Mouse (Mus musculus) G1E (cell line): ENCODE measurements around the gene Ksr1. TPM values are rescaled to one million over a fixed set of nuclear protein-coding genes. Genes with fewer than 3 reads are reported as not detected.

Source experiments
- ATAC-seq: 2 replicates; pipeline ENCODE4 v1.8.0; 2016; ENCODE audit warnings: mild to moderate bottlenecking; ENCODE audit not compliant: insufficient number of reproducible peaks, poor library complexity, low FRiP score, severe bottlenecking; ENCODE audit errors: extremely low read depth
- DNase-seq: peaks from one replicate; pipeline ENCODE4 v3.0.0; 2012; ENCODE audit warnings: low spot score
- H3K27me3 ChIP-seq: 2 replicates; pipeline ENCODE4 v1.6.1; 2012; ENCODE audit warnings: mild to moderate bottlenecking, low read length, inconsistent platforms; ENCODE audit not compliant: insufficient read depth
- H3K36me3 ChIP-seq: replicated peaks from 2 replicates; pipeline ENCODE3; 2012; ENCODE audit warnings: mild to moderate bottlenecking, inconsistent platforms
- H3K4me1 ChIP-seq: 2 replicates; pipeline ENCODE4 v1.6.1; 2012; ENCODE audit warnings: low read depth, low read length, inconsistent platforms, mixed read lengths; ENCODE audit not compliant: insufficient read depth
- H3K4me3 ChIP-seq: 2 replicates; pipeline ENCODE4 v1.5.1; 2012; ENCODE audit warnings: low read depth, mild to moderate bottlenecking, inconsistent platforms, low read length, moderate library complexity, mixed read lengths
- H3K9me3 ChIP-seq: replicated peaks from 2 replicates; pipeline ENCODE4 v1.6.1; 2012; ENCODE audit warnings: inconsistent platforms
- CTCF ChIP-seq: IDR thresholded peaks from 2 replicates; pipeline ENCODE4 v1.5.1; 2012; ENCODE audit warnings: low read depth, low read length, inconsistent platforms, mixed read lengths
- GATA1 ChIP-seq: IDR thresholded peaks from 2 replicates; pipeline ENCODE4 v1.6.1; 2012; ENCODE audit warnings: borderline replicate concordance, low read length, inconsistent platforms, mixed read lengths
- GATA2 ChIP-seq: IDR thresholded peaks from 2 replicates; pipeline ENCODE4 v1.6.1; 2012; ENCODE audit warnings: low read depth, low read length, inconsistent platforms, borderline replicate concordance
- POLR2AphosphoS5 ChIP-seq: IDR thresholded peaks from 2 replicates; pipeline ENCODE4 v1.6.1; 2012; ENCODE audit warnings: low read depth, low read length, inconsistent platforms; ENCODE audit not compliant: insufficient replicate concordance
- TAL1 ChIP-seq: conservative IDR thresholded peaks from 2 replicates; pipeline ENCODE4 v1.6.1; 2012; ENCODE audit warnings: low read depth, low read length, inconsistent platforms, mixed read lengths
- polyA plus RNA-seq: library from polyadenylated mRNA; stranded (reverse); fragments of >175 nt; gene quantifications from 2 replicates; pipeline ENCODE4 v1.2.3, GENCODE M21; 2012
- total RNA-seq, 2 experiments: library from RNA; stranded (forward) in 1 of 2; stranded (reverse) in 1 of 2; fragments of 200-1000 nt in 1 of 2; fragments of >200 nt in 1 of 2; fragmentation: Nextera tagmentation in 1 of 2; gene quantifications; 2 replicates each; pipeline ENCODE4 v1.2.3; 2014 to 2017

Gene Ksr1
- total and polyA plus RNA-seq, 3 experiments = 3.3 to 9.0 (median 3.8) TPM

DNA sequence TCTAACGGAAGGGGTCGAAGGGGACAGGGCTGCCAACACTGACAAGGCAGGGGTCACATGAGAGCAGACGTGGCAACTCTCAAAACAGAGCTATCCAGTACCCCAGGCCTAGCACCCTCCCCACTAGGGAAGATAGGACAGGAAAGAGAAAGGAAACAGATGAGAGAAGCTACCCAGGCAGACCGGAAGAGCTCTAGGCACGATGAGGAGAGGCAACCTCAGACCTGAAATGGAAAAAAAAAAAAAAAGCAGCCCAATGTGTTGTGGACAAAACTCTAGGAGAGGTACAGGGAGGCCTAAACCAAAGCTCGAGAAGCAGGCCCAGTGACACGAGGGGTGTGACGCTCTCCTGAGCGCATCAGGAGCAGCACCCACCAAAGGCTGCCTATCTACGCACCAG is 23.7 kb downstream of the Ksr1 start:
- ATAC-seq = no peak
- Histone ChIP-seq H3K27me3 (peaks cover 38% of the 10 kb centered on the region), H3K9me3 (no peaks in the 10 kb centered on the region), H3K4me1 (0 out of 2 replicates have a peak, but pooled peaks cover 2% of the 10 kb centered on the region), H3K4me3 (no peak overlapping the region), H3K36me3 (no peaks in the 10 kb centered on the region)
- DNase-seq = no peak
- TF ChIP-seq CTCF = no peak
- TF ChIP-seq GATA2 = no peak
- TF ChIP-seq POLR2AphosphoS5 = no peak
- TF ChIP-seq TAL1 = no peak
- no peak for TF ChIP-seq GATA1

DNA sequence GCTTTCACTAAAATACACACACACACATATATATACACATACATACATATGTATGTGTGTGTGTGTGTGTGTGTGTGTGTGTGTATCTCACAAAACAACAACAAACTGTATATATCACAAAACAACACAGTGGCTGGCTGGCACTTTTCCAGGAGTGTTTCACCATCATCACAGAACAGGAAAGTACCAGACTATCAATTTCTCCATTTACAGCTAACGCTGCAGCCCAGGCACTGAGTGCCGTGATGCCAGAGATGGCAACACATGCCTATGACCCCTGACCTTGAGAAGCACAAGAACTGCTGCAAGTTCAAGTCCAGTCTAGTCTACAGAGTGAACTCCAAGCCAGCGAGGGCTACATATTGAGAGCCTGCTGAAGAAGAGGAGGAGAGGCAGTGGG is 26.1 kb downstream of the Ksr1 start:
- Histone ChIP-seq H3K27me3 (peaks cover 28% of the 10 kb centered on the region), H3K36me3 (no peaks in the 10 kb centered on the region), H3K9me3 (no peaks in the 10 kb centered on the region), H3K4me1 (0 out of 2 replicates have a peak, but pooled peaks cover 2% of the 10 kb centered on the region), H3K4me3 (no peak overlapping the region)
- TF ChIP-seq POLR2AphosphoS5 (no peak), GATA2 (no peak), TAL1 (no peak), CTCF (no peak), GATA1 (no peak)
- ATAC-seq = no peak
- DNase-seq = no peak

DNA sequence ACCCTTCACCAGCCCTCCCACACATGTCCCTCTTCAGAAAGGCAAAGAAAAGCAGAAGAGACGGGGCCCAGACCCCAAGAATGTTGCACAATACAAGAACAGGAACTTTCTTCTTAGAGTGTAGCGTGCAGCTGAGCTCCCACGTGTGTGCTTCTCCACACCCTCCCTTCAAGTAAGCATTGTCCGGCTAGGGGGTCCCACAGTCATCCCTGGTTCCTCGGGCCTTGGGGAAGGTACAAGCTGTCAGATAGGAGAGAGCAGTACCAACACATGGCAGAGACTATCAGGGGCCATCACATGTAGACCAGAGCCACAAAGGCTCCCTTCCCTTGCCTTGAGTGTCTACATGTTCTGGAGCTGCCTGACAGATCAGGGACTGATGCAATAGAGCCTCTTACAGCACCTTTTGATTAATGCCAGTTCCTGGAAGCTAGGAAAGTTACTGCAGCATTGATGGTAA is 27.3 kb downstream of the Ksr1 start:
- 0 out of 2 replicates have a peak, but pooled peaks cover 2% of the 10 kb centered on the region for H3K4me1 ChIP-seq
- H3K9me3 ChIP-seq = no peaks in the 10 kb centered on the region
- no peak overlapping the region for H3K4me3 ChIP-seq
- DNase-seq (no peak), ATAC-seq (no peak)
- no peaks in the 10 kb centered on the region for H3K36me3 ChIP-seq
- peaks cover 33% of the 10 kb centered on the region for H3K27me3 ChIP-seq
- TF ChIP-seq CTCF = no peak
- no peak for TF ChIP-seq GATA1
- TF ChIP-seq GATA2 = no peak
- no peak for TF ChIP-seq TAL1
- no peak for TF ChIP-seq POLR2AphosphoS5

GRCm38 (mm10) chr11:79116665-79117064 is 29.5 kb downstream of the Ksr1 start:
- Histone ChIP-seq H3K4me1 (0 out of 2 replicates have a peak, but pooled peaks cover 2% of the 10 kb centered on the region), H3K4me3 (no peak overlapping the region), H3K27me3 (peaks cover 31% of the 10 kb centered on the region), H3K9me3 (no peaks in the 10 kb centered on the region), H3K36me3 (no peaks in the 10 kb centered on the region)
- DNase-seq = no peak
- no peak for ATAC-seq
- no peak for TF ChIP-seq GATA1
- no peak for TF ChIP-seq GATA2
- no peak for TF ChIP-seq POLR2AphosphoS5
- no peak for TF ChIP-seq CTCF
- TF ChIP-seq TAL1 = no peak

- TF ChIP-seq TAL1 = no peak
- no peak for TF ChIP-seq GATA1
- TF ChIP-seq GATA2 = no peak
- no peak for TF ChIP-seq CTCF
- TF ChIP-seq POLR2AphosphoS5 = no peak
- no peak for DNase-seq
- peaks cover 25% of the 10 kb centered on the region for H3K27me3 ChIP-seq
- ATAC-seq = no peak
- no peaks in the 10 kb centered on the region for H3K36me3 ChIP-seq
- no peaks in the 10 kb centered on the region for H3K9me3 ChIP-seq
- H3K4me1 ChIP-seq = 0 out of 2 replicates have a peak, but pooled peaks cover 2% of the 10 kb centered on the region
- no peak overlapping the region for H3K4me3 ChIP-seq
These were observed 30.5 kb downstream of the Ksr1 start for GRCm38 (mm10) chr11:79115659-79116058.

DNA sequence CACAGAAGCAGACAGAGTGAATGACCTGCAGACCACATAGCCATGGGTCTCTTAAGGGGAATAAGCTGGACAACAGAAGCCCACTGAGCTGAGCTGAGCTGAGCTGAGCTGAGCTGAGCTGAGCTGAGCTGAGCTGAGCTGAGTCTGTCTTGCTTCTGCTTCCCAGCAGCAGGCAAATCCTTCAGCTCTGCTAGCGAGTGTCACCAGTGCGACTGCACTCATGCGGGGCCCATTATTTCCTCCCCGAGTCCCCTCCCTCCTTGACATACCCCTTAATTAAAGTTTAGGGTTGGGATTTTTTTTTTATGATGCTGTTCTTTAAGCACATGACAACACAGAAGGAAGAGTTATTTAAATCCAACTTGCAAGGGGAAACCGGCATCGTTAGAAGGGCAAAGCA is 32.1 kb downstream of the Ksr1 start:
- H3K27me3 ChIP-seq = peaks cover 29% of the 10 kb centered on the region
- H3K4me3 ChIP-seq = no peak overlapping the region
- no peaks in the 10 kb centered on the region for H3K9me3 ChIP-seq
- no peak for DNase-seq
- H3K4me1 ChIP-seq = 0 out of 2 replicates have a peak, but pooled peaks cover 2% of the 10 kb centered on the region
- no peak for ATAC-seq
- H3K36me3 ChIP-seq = no peaks in the 10 kb centered on the region
- TF ChIP-seq GATA1 = no peak
- no peak for TF ChIP-seq GATA2
- TF ChIP-seq POLR2AphosphoS5 = no peak
- no peak for TF ChIP-seq TAL1
